Mouse (Mus musculus): Measurements from ENCODE around the gene Cyp2c29. TPM values are rescaled to one million over a fixed set of nuclear protein-coding genes. Genes with fewer than 3 reads are reported as not detected.

Gene Cyp2c29
- not detected in 2 replicates for polyA plus RNA-seq (2012; rRNA removed)

GRCm38 (mm10) chr19:39269105-39269504 is at the start of gene Cyp2c29:
Gene Cyp2c29 (plus strand): TSS chr19:39269405.

Other genes starting within 250 kb of the Cyp2c29 start
- gene Cyp2c65, start 208.4 kb upstream of the Cyp2c29 start, polyA plus RNA-seq (2012; rRNA removed) = 0.02 TPM in 2 replicates
- not detected in 2 replicates for gene Cyp2c66, start 155.5 kb upstream of the Cyp2c29 start, polyA plus RNA-seq (2012; rRNA removed)
- gene Cyp2c38, start 193.7 kb downstream of the Cyp2c29 start, polyA plus RNA-seq (2012; rRNA removed) = not detected in 2 replicates
- gene Cyp2c39, start 241.5 kb downstream of the Cyp2c29 start, polyA plus RNA-seq (2012; rRNA removed) = not detected in 2 replicates